Mouse (Mus musculus) embryonic facial prominence, embryonic 10.5 days (tissue): Measurements from ENCODE around the gene Malsu1. TPM values are rescaled to one million over a fixed set of nuclear protein-coding genes. Genes with fewer than 3 reads are reported as not detected.
A peak's percentile ranks its signal among the peaks of the same experiment; 100 is the strongest.

Source experiments
- DNase-seq: peaks from one replicate; pipeline ENCODE4 v3.0.0-alpha.2; 2017; ENCODE audit warnings: low spot score
- H3K27ac ChIP-seq: fragments of 300-500 bp; sonication (generic); replicated peaks from 2 replicates; pipeline ENCODE4 v1.5.1; 2016; ENCODE audit warnings: mild to moderate bottlenecking
- H3K27me3 ChIP-seq: fragments of 300-500 bp; sonication (generic); replicated peaks from 2 replicates; pipeline ENCODE4 v1.6.1; 2016; ENCODE audit warnings: low read depth, mild to moderate bottlenecking; ENCODE audit not compliant: poor library complexity, severe bottlenecking
- H3K36me3 ChIP-seq: fragments of 300-500 bp; sonication (generic); replicated peaks from 2 replicates; pipeline ENCODE4 v1.6.1; 2016; ENCODE audit warnings: mild to moderate bottlenecking, moderate library complexity
- H3K4me1 ChIP-seq: fragments of 300-500 bp; sonication (generic); 2 replicates; pipeline ENCODE4 v1.6.1; 2016
- H3K4me3 ChIP-seq: fragments of 300-500 bp; sonication (generic); 2 replicates; pipeline ENCODE4 v1.5.1; 2016; ENCODE audit warnings: mild to moderate bottlenecking, moderate library complexity
- H3K9me3 ChIP-seq: fragments of 300-500 bp; sonication (generic); 2 replicates; pipeline ENCODE4 v1.6.1; 2016; ENCODE audit warnings: mild to moderate bottlenecking
- WGBS: fragments of 180-500 bp; shearing (Covaris S2); methylation state at CpG from one replicate; pipeline ENCODE4 v1.1.7; 2016; 5-methylcytosine and 5-hydroxymethylcytosine counted together
- polyA plus RNA-seq: library from polyadenylated mRNA; unstranded; fragments of >200 nt; fragmentation: Nextera tagmentation; extraction: Ambion mirVana; gene quantifications from 2 replicates; pipeline ENCODE4 v1.2.1, GENCODE M21; 2016

Malsu1 gene
- polyA plus RNA-seq: 74.1 and 77.2 TPM in 2 replicates

GRCm38 (mm10) chr6:49073304-49074116 lies at the start of gene Malsu1:
Malsu1 (plus strand) TSS chr6:49073795.
- peak within 1 kb of the TSS; percentile 95 for H3K4me3 ChIP-seq
- peak; percentile 94 for DNase-seq
- H3K4me1 ChIP-seq: peaks cover 18% of the 10 kb centered on the region
- peak within 1 kb of the TSS; percentile 93 for H3K27ac ChIP-seq
- peaks cover 7% of the 10 kb centered on the region for H3K36me3 ChIP-seq
- H3K27me3 ChIP-seq: no peaks in the 10 kb centered on the region
- no peaks in the 10 kb centered on the region for H3K9me3 ChIP-seq
- WGBS: under 1% methylated on average over 49 of the region's 49 CpGs

GRCm38 (mm10) chr6:49025290-49025689 lies 48.3 kb upstream of the Malsu1 start:
- 84% methylated on average over 7 of the region's 7 CpGs for WGBS

GRCm38 (mm10) chr6:49026496-49026895 lies 47.1 kb upstream of the Malsu1 start:
- WGBS: 91% methylated on average over 5 of the region's 5 CpGs
- Histone ChIP-seq H3K9me3 (no peaks in the 10 kb centered on the region), H3K27me3 (no peaks in the 10 kb centered on the region), H3K4me3 (no peak overlapping the region), H3K27ac (no peak overlapping the region), H3K4me1 (no peaks in the 10 kb centered on the region), H3K36me3 (no peaks in the 10 kb centered on the region)
- no peak for DNase-seq

More at GRCm38 (mm10) chr6:49025290-49025689, 48.3 kb upstream of the Malsu1 start:
- peaks cover 4% of the 10 kb centered on the region; the same call in 1 of the 2 replicates for H3K4me1 ChIP-seq
- no peak overlapping the region for H3K4me3 ChIP-seq
- H3K27me3 ChIP-seq: no peaks in the 10 kb centered on the region
- H3K36me3 ChIP-seq: no peaks in the 10 kb centered on the region
- DNase-seq: no peak
- H3K27ac ChIP-seq: no peak overlapping the region
- H3K9me3 ChIP-seq: no peaks in the 10 kb centered on the region

GRCm38 (mm10) chr6:49028019-49028418 lies 45.6 kb upstream of the Malsu1 start:
- no peak for DNase-seq
- Histone ChIP-seq H3K27me3 (no peaks in the 10 kb centered on the region), H3K36me3 (no peaks in the 10 kb centered on the region), H3K9me3 (no peaks in the 10 kb centered on the region), H3K27ac (no peak overlapping the region), H3K4me3 (no peak overlapping the region), H3K4me1 (no peaks in the 10 kb centered on the region)
- WGBS: 92% methylated on average over 6 of the region's 6 CpGs

- DNase-seq: no peak
- Histone ChIP-seq H3K4me1 (no peaks in the 10 kb centered on the region), H3K36me3 (no peaks in the 10 kb centered on the region), H3K27ac (no peak overlapping the region), H3K4me3 (no peak overlapping the region), H3K27me3 (no peaks in the 10 kb centered on the region), H3K9me3 (no peaks in the 10 kb centered on the region)
- 85% methylated on average over 3 of the region's 3 CpGs for WGBS
These were observed 44.9 kb upstream of the Malsu1 start for GRCm38 (mm10) chr6:49028708-49029107.

- 87% methylated on average over 4 of the region's 4 CpGs for WGBS
- Histone ChIP-seq H3K27me3 (peaks cover 9% of the 10 kb centered on the region), H3K4me3 (no peak overlapping the region), H3K9me3 (no peaks in the 10 kb centered on the region), H3K4me1 (peaks cover 2% of the 10 kb centered on the region; the same call in 1 of the 2 replicates), H3K27ac (no peak overlapping the region), H3K36me3 (no peaks in the 10 kb centered on the region)
- no peak for DNase-seq
These were observed 42.4 kb upstream of the Malsu1 start for GRCm38 (mm10) chr6:49031230-49031629.

- H3K4me1 ChIP-seq: peaks cover 13% of the 10 kb centered on the region
- WGBS: 83% methylated on average over 4 of the region's 4 CpGs
- H3K36me3 ChIP-seq: no peaks in the 10 kb centered on the region
- H3K27me3 ChIP-seq: peaks cover 25% of the 10 kb centered on the region
- H3K27ac ChIP-seq: no peak overlapping the region
- DNase-seq: no peak
- no peak overlapping the region for H3K4me3 ChIP-seq
- H3K9me3 ChIP-seq: no peaks in the 10 kb centered on the region
These were observed 40.8 kb upstream of the Malsu1 start for GRCm38 (mm10) chr6:49032783-49033182.

- peak; percentile 30 for DNase-seq
- Histone ChIP-seq H3K4me3 (peak within 1 kb of the TSS; percentile 28; the same call in 1 of the 2 replicates), H3K9me3 (no peaks in the 10 kb centered on the region), H3K36me3 (no peaks in the 10 kb centered on the region), H3K27ac (no peak within 1 kb of the TSS; the same call in 1 of the 2 replicates), H3K4me1 (peaks cover 17% of the 10 kb centered on the region), H3K27me3 (peaks cover 33% of the 10 kb centered on the region)
- WGBS: 42% methylated on average over 28 of the region's 28 CpGs
These were observed 37.0 kb upstream of the Malsu1 start, which contains the start of gene Gpnmb for GRCm38 (mm10) chr6:49036275-49037267. Gpnmb (plus strand) TSS chr6:49036546.

- Histone ChIP-seq H3K27ac (no peak overlapping the region), H3K27me3 (peaks cover 33% of the 10 kb centered on the region), H3K4me1 (peaks cover 17% of the 10 kb centered on the region), H3K36me3 (no peaks in the 10 kb centered on the region), H3K4me3 (no peak overlapping the region), H3K9me3 (no peaks in the 10 kb centered on the region)
- no peak for DNase-seq
- WGBS: 74% methylated on average over 12 of the region's 12 CpGs
These were observed 36.3 kb upstream of the Malsu1 start for GRCm38 (mm10) chr6:49037268-49037662.

GRCm38 (mm10) chr6:49039470-49040180 lies 34.0 kb upstream of the Malsu1 start:
- Histone ChIP-seq H3K36me3 (no peaks in the 10 kb centered on the region), H3K27me3 (peaks cover 33% of the 10 kb centered on the region), H3K4me3 (peak overlapping the region; percentile 54), H3K4me1 (peaks cover 17% of the 10 kb centered on the region), H3K9me3 (no peaks in the 10 kb centered on the region), H3K27ac (peak overlapping the region; percentile 75)
- whole genome bisulfite sequencing: 17% methylated on average over 18 of the region's 18 CpGs
- DNase-seq: peak; percentile 70

- 76% methylated on average over 6 of the region's 6 CpGs for WGBS
- Histone ChIP-seq H3K27me3 (no peaks in the 10 kb centered on the region), H3K27ac (no peak overlapping the region), H3K4me3 (no peak overlapping the region), H3K4me1 (no peaks in the 10 kb centered on the region), H3K36me3 (no peaks in the 10 kb centered on the region), H3K9me3 (no peaks in the 10 kb centered on the region)
- no peak for DNase-seq
These were observed 27.1 kb upstream of the Malsu1 start for GRCm38 (mm10) chr6:49046502-49046901.

- DNase-seq: no peak
- H3K9me3 ChIP-seq: no peaks in the 10 kb centered on the region
- no peaks in the 10 kb centered on the region for H3K27me3 ChIP-seq
- no peak overlapping the region for H3K4me3 ChIP-seq
- WGBS: 80% methylated on average over 8 of the region's 8 CpGs
- no peak overlapping the region for H3K27ac ChIP-seq
- no peaks in the 10 kb centered on the region for H3K4me1 ChIP-seq
- H3K36me3 ChIP-seq: no peaks in the 10 kb centered on the region
These were observed 26.6 kb upstream of the Malsu1 start for GRCm38 (mm10) chr6:49046976-49047375.
